Mouse (Mus musculus) limb, embryonic 14.5 days (tissue): ENCODE measurements at regions not wholly inside any gene's neighbourhood (a gene's known extent, or its start where the extent isn't known, plus 50 kb on each side); places are given as distances from the start of the nearest gene placed in this dataset.

Experiments
- ATAC-seq: fragments of 200-750 bp; cut with Nextera tagmentation; 2 replicates; pipeline ENCODE4 v1.8.0; 2017; ENCODE audit warnings: low read depth, moderate number of reproducible peaks, moderate TSS enrichment; ENCODE audit not compliant: low FRiP score
- DNase-seq: peaks from one replicate; pipeline ENCODE4 v3.0.0-alpha.2; 2015; ENCODE audit warnings: low spot score
- H3K27ac ChIP-seq: fragments of 300-500 bp; sonication (generic); replicated peaks from 2 replicates; pipeline ENCODE4 v1.5.1; 2014; ENCODE audit warnings: low read depth, mild to moderate bottlenecking, low read length, moderate library complexity, mixed read lengths
- H3K27me3 ChIP-seq: fragments of 300-500 bp; sonication (generic); 2 replicates; pipeline ENCODE4 v1.6.1; 2014; ENCODE audit warnings: low read length, mixed read lengths; ENCODE audit not compliant: control insufficient read depth, insufficient read depth
- H3K36me3 ChIP-seq: fragments of 300-500 bp; sonication (generic); 2 replicates; pipeline ENCODE4 v1.6.1; 2014; ENCODE audit warnings: mild to moderate bottlenecking, low read length, moderate library complexity, mixed read lengths; ENCODE audit not compliant: control insufficient read depth, insufficient read depth
- H3K4me1 ChIP-seq: fragments of 300-500 bp; sonication (generic); 2 replicates; pipeline ENCODE4 v1.6.1; 2014; ENCODE audit warnings: antibody characterized with exemption, low read length, mixed read lengths; ENCODE audit not compliant: control insufficient read depth, insufficient read depth
- H3K4me2 ChIP-seq: fragments of 300-500 bp; sonication (generic); replicated peaks from 2 replicates; pipeline ENCODE4 v1.6.1; 2014; ENCODE audit warnings: low read depth, mild to moderate bottlenecking, low read length, moderate library complexity; ENCODE audit not compliant: severe bottlenecking
- H3K4me3 ChIP-seq: fragments of 300-500 bp; sonication (generic); replicated peaks from 2 replicates; pipeline ENCODE4 v1.5.1; 2014; ENCODE audit warnings: low read length
- H3K9ac ChIP-seq: fragments of 300-500 bp; sonication (generic); 2 replicates; pipeline ENCODE4 v1.6.1; 2014; ENCODE audit warnings: mild to moderate bottlenecking, low read depth, low read length, moderate library complexity; ENCODE audit not compliant: severe bottlenecking
- H3K9me3 ChIP-seq: fragments of 300-500 bp; sonication (generic); 2 replicates; pipeline ENCODE4 v1.6.1; 2016; ENCODE audit warnings: low read length; ENCODE audit not compliant: control insufficient read depth
- POLR2A ChIP-seq: fragments of 200-500 bp; IDR thresholded peaks from 2 replicates; pipeline ENCODE4 v1.8.0; 2012; ENCODE audit warnings: inconsistent platforms, mild to moderate bottlenecking, moderate library complexity, borderline replicate concordance; ENCODE audit not compliant: insufficient read depth, insufficient read length; ENCODE audit errors: extremely low read depth
- WGBS: fragments of 180-500 bp; shearing (Covaris S2); extraction: QIAGEN DNeasy Blood & Tissue Kit; methylation state at CpG from one replicate; pipeline ENCODE4 v1.1.7; 2014; 5-methylcytosine and 5-hydroxymethylcytosine counted together

DNA sequence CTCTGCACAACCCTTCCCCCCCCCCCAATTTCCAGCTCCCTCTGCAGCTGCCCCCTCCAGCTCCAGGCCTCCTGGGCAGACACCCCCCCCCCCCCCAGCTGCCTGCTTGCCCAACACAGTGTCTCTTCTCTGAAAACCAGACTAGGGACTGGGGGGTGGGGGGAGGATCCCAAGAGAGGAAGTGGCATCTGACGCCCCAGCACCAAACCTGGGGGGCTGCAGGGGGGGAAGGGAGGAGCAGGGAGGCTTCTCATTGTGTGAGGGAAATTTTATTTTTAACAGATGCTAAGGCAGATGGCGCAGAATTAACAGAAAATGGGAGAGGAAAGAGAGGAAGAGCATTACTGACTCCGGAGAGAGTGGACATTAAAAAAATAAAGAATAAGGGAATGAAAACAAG lies 60.5 kb upstream of the Pax2 start:
- Histone ChIP-seq H3K9ac (no peak overlapping the region), H3K27ac (no peak overlapping the region)
- no peak for ATAC-seq

GRCm38 (mm10) chr19:44696059-44696712 lies 59.7 kb upstream of the Pax2 start:
- ATAC-seq (no peak), DNase-seq (no peak)
- Histone ChIP-seq H3K27me3 (peaks cover 68% of the 10 kb centered on the region), H3K36me3 (no peaks in the 10 kb centered on the region), H3K9me3 (no peaks in the 10 kb centered on the region), H3K4me2 (no peak overlapping the region), H3K4me1 (0 out of 2 replicates have a peak, but pooled peaks cover 4% of the 10 kb centered on the region), H3K4me3 (no peak overlapping the region), H3K27ac (no peak overlapping the region), H3K9ac (no peak overlapping the region)
- WGBS = 5% methylated on average over 8 of the region's 8 CpGs
- no peak for TF ChIP-seq POLR2A

More for the DNA sequence above, 60.5 kb upstream of the Pax2 start:
- WGBS = 8% methylated on average over 3 of the region's 3 CpGs
- no peak for TF ChIP-seq POLR2A
- Histone ChIP-seq H3K9me3 (no peaks in the 10 kb centered on the region), H3K27me3 (peaks cover 68% of the 10 kb centered on the region), H3K4me1 (0 out of 2 replicates have a peak, but pooled peaks cover 4% of the 10 kb centered on the region), H3K4me2 (no peak overlapping the region), H3K4me3 (no peak overlapping the region), H3K36me3 (no peaks in the 10 kb centered on the region)
- DNase-seq = no peak

DNA sequence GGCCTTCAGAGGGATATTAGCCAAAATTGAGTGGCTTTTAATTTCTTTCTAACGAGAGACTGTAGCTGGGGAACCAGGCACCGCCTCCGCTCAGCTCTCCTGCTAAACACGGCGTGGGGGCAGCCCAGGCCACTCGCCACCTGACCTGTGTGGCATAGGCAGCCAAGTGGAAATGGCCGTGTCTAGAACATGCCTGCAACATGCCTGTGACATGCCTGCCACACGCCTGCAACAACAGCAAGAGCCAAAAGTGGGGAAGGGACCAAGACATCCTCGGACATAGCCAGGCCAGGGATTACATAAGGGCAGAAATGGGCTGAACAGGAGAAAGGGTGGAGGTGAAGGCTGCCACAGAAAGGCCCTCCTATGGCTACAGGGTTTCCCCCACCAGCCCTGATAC lies 59.1 kb upstream of the Pax2 start:
- H3K4me2 ChIP-seq = no peak overlapping the region
- H3K36me3 ChIP-seq = no peaks in the 10 kb centered on the region
- no peak overlapping the region for H3K4me3 ChIP-seq
- no peak for ATAC-seq
- DNase-seq = no peak
- H3K9me3 ChIP-seq = no peaks in the 10 kb centered on the region
- H3K4me1 ChIP-seq = 0 out of 2 replicates have a peak, but pooled peaks cover 4% of the 10 kb centered on the region
- TF ChIP-seq POLR2A = no peak
- no peak overlapping the region for H3K27ac ChIP-seq
- peaks cover 68% of the 10 kb centered on the region for H3K27me3 ChIP-seq
- WGBS = 34% methylated on average over 9 of the region's 9 CpGs
- no peak overlapping the region for H3K9ac ChIP-seq

DNA sequence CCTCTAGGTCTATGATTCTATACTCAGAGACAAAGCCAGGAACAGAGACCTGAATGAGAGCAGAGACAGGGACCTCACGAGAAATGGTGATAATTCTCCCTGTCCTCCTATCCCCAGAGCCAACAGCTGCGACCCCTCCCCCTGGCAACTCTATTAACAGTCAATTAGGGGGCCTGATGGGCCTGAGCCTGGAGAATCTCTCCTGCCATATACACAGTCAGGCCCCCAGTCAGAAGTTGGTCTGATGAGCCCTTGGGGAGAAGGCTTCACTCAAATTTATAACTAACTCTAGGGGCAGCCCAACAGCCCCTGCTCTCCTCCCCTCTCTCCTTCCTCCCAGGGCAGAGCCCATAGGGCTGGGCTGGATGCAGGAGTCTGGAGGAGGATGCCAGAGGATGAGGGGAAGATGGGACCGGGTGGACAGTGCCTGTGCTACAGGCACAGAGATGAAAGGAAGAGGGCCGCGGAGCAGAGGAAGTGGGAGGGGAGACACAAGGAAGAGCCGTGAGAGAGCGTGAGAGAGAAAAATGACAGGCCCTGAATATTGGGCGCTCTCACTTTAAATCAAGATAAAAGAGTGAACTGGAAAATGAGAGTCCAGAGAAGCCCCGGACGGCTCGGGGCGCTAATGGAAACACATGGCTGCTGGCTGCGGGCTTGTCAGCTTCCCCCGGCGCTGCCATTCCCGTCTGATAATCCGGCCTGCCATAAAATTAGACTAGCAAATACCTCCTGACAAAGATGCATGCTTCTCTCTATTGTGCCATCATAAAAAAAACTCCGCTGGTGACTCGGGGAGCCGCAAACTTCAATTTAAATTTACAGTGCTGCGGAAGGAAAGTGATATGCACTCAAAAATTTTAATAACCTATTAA lies 57.2 kb upstream of the Pax2 start:
- Histone ChIP-seq H3K36me3 (no peaks in the 10 kb centered on the region), H3K4me3 (no peak overlapping the region), H3K9me3 (no peaks in the 10 kb centered on the region), H3K27ac (no peak overlapping the region), H3K4me2 (no peak overlapping the region), H3K27me3 (peaks cover 55% of the 10 kb centered on the region), H3K9ac (no peak overlapping the region), H3K4me1 (no peaks in the 10 kb centered on the region)
- no peak for TF ChIP-seq POLR2A
- DNase-seq = no peak
- no peak for ATAC-seq
- 6% methylated on average over 21 of the region's 21 CpGs for WGBS
